Mouse (Mus musculus) gastrocnemius, adult 18-20 months (tissue): ENCODE measurements around the gene Calhm2. TPM values are rescaled to one million over a fixed set of nuclear protein-coding genes. Genes with fewer than 3 reads are reported as not detected.
"Not testable (repeated sequence)": the region's sequence is repeated elsewhere in the genome, so short reads cannot be mapped to it uniquely, and the experiment has no call there.

Source experiments
- DNase-seq: peaks from one replicate; pipeline ENCODE4 v3.0.0; 2021; ENCODE audit warnings: low spot score
- total RNA-seq, 2 experiments: library from RNA; stranded (reverse); gene quantifications; 2 replicates each; pipeline ENCODE4 v1.2.3; 2021

Gene Calhm2
- total RNA-seq, 2 experiments from 2014 or later = 1.0 to 1.2 TPM

DNA sequence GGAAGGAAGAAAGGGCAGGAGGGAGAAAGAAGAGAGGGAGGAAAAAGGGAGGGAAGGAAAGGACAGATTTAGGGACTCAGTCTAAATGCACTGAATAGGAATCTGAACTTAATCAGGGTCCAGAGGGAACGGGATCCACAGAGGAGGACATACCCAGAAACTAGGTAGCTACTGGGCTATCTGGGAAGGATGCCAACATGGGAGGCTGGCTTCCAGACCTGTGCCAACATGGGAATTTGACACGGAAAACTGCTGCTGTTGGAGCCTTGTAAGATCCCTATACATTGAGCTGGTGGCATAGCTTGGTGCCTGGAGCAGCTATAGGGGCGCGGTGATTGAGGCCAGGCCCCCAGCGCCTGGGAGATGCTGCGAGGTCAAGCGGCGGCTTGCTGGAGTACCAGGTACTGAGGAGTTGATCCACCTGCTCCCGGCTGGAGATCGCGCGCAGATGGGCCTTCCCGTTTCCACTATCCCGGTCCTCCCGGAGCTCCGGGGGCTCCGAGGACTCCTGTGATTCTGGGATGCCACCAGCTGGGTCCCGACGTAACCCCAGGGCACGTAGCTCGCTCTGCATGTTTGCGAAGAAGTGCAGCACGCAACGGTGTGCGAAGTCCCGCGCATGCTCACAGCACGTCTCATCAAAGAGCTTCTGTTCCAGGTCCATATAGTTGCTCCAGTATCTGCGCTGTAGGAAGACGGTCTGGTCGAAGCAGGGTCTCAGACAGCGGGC is 13.4 kb upstream of the Calhm2 start:
- no peak for DNase-seq

DNA sequence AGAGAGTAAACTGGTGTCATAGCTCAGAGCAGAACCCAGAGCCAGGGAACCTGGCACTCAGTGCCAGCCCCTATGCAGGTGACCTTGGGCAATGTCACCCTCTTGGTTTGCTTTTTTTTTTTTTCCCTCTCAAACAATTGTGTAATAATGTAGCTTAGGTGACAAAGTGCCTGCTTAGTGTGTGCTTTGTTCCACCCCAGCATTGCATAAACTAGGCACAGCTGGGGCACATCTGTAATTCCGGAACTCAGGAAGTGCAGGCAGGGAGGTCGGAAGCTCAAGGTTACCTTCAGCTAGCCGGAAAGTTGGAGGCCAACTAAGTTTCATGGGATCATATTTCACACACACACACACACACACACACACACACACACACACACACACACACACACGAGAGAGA is 11.8 kb upstream of the Calhm2 start:
- no peak for DNase-seq

DNA sequence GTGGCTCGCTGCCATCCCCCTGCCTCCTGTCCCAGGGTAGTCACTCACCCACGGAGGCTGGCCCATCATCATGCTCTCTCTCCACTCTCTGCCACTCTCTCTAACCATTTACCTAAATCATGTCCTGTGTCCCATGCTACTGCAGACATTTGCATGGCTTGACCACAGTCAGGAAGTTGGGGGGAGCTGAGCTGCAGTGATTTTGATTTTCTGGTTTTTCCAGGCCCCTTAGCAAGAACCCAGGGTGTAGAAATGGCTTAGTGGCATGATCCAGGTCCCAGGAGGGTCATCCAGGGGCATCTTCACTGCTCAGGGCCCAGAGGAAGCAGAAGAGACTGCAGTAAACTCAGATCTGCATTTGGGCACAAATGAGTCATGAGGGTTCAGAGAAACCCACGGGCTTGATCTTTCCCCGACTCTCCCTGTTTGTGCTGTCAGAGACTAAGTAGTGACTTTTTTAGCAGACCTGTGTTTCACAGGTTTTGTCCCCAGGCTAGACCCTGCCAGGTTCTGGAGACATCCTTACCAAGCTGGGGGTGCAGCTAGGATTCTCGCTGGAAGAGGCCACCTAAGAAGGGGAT is 10.3 kb upstream of the Calhm2 start:
- DNase-seq = no peak

DNA sequence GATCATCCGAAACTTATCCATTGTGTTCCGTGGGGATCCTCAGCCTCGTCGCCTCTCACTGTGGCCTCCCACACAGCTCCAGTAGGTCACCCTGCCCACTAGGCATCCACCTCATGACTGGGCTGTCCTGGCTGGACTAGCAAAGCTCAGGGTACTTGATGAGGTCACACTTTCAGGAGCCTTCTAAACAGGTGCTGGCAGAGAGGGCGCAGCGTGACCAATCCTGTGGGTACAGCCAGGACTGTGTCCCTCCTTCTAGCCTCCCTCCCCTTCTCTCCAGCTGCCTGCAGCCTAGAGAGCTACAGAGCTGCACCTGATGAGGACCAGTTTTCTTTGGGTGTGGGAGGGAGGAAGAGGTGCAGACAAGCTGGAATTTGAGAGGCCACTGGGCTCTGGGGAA is 6.1 kb upstream of the Calhm2 start, which contains the start of gene Calhm1:
Calhm1 (minus strand) TSS at position 101 of the 400 bp plus-strand sequence.
- DNase-seq = no peak

DNA sequence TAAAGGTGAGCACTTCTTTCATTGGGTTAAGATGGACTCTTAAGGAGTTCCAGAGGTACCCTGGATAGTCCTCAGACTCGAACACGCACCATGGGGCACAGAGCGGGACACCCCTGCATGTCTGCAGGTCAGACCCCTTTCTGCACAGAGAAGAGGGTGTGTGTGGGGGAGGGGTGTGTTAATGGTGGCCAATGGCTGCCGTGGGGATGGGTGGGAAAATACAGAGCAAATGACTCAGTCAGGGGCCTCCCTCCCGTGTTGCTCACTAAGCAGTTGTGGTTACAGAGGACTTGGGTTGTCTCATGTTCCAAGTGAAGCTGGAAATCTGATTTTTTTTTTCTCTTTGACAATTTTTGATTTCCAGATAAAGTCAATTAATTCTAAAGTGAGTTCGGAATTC is 4.3 kb upstream of the Calhm2 start:
- DNase-seq = no peak

DNA sequence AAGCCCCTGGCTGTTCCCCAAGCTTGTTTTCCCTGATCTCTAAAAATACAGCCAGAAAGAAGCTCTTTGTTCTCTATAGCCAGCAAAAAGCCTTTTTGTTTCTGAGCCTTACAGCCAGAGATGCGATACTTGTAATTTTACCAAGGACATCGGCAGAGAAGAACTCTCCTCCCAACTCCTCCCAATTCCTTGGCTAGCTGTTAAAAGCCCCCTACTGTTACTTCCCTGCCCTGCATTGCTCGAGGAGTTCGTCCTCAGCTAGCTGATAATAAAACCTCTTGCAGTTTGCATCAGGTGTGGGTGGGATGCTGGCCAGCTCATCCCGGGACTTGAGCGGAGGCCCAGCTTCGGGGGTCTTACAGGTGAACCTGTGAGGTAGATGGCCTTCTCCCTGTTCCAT is 1.5 kb upstream of the Calhm2 start:
- DNase-seq = not testable (repeated sequence)

DNA sequence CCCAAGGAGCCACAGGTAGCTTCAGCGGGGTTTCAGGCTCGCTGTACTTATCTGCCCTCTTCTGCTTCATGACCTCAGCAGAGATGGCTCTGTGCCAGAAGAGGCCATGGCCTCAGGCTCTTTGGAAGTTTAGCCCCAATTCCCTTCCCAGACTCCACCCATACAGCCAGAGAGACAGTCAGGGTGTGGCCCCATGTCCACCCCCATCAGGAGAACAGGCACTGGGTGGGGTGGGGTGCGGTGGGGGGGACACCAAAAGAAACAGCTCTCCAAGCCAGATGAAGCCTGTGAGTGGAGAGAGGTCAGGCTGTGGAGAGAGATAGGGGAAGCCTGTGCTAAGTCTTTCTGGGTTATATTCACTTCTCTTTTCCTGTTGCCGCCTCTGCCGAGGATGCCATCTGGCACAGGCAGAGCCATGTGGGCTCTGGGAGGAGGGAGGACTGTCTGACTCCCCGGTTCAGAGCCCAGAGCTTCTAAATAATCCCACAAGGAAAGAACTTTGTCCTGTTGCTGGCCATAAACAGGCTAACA is 978 bp downstream of the Calhm2 start:
- peak; percentile 73 for DNase-seq

DNA sequence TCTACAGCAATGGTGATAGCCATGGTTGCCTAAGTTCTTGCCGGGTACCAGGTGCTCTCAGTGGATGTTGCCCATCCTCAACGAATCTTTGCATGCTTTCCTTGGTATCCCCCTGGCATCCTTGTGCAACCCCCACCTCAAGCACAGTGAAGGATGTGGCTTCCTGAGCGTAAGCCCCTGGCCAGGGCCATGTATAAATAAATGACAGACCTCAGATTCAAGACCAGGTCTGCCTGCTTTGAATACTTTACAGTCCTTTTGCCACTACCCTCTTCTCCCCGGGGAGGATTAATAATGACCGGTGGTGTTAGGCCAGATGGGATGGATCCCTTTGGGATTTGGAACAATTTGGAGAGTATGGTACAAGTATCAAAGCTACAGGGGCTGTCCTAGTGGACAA is 1.9 kb downstream of the Calhm2 start:
- DNase-seq = no peak

DNA sequence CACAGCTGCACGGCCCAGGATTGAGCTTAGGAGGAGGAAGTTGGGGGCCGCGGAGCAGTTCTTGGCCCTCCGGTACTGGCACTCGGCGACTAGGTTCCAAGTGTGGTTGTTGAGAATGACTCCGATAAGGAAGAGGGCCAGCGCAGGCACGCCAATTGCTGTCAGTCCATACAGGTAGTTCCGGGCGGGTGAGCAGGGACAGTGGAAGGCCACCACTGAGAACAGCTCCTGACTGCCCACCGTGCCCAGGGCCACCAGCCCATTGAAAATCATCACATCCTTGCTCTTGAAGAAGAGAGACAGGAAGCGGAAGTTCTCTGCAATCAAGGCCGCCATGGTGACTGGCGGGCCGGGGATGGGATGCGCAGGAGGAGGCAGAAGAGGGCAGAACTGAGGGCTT is 2.5 kb downstream of the Calhm2 start:
- no peak for DNase-seq

DNA sequence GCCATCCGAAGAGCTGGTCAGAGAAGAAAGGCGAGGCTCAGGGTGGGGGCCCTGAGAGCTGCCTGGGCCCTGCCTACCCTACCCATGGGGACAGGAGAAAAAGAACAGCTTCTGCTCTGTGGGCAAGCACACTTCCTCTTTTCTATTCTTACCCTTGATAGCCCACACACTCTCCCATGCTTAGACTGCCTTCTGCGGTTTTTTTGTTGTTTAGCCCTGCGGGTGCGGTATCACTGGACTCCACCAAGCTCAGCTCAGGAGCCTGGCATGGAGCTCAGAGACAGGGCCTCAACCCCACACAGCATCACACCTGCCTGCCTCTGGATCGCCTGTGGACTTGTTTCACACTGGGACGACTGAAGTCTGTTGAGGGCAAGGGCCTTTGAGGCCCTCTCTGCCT is 4.9 kb downstream of the Calhm2 start:
- DNase-seq = no peak

DNA sequence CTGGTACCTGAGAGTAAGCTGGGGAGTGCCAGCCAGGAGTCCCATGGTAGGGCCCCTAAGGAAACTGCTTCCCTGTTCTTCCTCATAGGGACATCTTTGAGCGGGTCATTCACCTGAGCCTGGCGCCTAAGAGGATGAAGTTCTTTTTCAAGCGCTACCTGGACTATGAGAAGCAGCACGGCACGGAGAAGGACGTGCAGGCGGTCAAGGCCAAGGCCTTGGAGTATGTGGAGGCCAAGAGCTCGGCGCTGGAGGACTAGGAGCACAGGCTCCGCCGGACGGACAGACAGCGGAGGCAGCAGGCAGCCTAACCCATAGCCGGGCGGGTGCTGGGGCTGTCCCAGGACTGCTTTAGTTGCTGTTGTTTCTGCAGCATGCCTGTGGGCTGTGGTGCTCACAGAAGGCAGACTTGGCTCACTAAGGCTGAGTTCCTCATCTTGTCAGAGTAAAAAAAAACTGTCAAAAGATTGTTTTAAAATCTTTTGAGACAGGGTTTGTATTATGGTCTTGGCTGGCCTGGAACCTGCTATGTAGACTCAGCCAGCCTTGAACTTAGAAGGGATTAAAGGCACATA is 7.5 kb downstream of the Calhm2 start:
- DNase-seq = no peak

DNA sequence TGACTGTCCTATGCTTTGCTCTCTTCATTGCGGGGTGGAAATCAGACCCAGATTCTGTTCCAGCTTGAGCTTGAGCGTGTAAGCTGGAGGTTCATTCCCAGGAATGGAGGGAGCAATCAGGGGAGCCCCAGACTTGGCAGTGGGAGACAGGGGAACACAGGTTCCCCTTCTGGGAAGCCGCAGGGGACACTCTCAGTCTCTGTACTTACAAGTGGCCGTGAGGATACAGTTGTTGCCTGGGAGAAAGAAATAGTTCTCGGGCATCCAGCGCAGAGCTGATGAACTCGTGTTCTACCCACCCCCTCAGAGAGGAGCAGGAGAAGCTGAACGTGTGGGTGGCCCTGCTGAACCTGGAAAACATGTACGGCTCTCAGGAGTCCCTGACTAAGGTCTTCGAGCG is 9.3 kb downstream of the Calhm2 start:
- no peak for DNase-seq

DNA sequence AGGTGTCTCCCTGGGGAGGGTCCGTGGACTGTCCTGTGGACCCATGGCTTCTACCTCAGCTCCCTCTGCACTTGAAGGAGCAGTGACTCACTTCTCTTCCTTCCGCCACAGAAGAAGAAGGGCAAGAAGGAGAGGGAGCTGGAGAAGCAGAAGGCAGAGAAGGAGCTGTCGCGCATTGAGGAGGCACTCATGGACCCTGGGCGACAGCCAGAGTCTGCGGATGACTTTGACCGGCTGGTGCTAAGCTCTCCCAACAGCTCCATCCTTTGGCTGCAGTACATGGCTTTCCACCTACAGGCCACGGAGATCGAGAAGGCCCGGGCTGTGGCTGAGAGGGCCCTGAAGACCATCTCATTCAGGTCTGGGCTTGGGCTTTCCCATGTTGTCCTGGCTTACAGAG is 9.9 kb downstream of the Calhm2 start:
- no peak for DNase-seq

DNA sequence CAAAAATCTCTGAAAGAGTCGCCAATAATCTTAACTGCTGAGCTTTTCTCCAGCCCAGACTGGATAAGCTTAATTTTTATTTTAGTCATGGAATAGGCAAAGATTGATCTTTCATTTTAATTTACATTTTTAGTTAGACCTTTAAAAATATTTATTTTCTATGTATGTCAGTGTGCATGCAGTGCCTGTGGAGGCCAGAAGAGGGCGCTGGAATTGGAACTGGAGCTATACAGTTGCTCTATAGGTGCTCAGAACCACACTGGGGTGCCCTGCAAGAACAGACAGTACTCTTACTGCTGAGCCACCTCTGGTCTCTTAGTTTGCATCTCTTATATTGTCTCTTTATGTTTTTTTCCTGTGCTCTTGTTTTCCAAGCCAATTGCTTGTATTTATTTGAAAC is 15.3 kb downstream of the Calhm2 start:
- DNase-seq = no peak

DNA sequence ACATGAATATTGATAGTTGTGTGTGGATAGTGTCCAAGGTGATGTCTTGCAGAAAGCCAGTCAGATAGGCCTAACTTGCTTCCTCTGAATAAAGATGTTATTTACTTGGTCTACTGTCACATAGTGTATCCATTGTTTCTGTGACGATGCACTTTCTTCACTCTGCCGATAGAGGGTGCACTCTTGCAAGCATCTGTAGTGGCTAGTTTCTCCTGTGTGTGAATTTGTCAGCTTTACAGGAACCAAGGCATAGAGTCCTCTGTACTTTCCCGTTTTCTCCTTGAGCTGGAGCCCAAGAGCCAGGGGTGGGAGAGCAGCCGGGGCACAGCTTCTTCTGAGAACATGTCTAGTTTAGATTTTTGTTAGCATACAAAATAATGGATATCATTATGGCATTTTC is 17.0 kb downstream of the Calhm2 start:
- peak; percentile 43 for DNase-seq

DNA sequence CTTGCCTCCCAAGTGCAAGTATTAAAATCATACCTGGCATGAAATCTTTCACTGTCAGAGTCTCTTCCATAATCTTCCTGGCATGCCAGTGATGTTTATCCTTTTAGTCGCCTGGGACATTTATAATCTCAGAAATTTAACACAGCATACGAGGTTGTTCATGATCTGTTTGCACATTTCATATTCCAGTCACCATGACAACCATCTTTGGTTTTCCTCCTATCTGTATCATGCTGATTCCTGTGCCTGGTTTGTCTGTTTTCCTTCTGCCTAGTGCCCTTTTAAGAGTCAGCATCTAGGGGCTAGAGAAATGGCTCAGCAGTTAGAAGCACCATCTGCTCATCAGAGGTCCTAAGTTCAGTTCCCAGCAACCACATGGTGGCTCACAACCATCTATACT is 19.5 kb downstream of the Calhm2 start:
- DNase-seq = no peak

DNA sequence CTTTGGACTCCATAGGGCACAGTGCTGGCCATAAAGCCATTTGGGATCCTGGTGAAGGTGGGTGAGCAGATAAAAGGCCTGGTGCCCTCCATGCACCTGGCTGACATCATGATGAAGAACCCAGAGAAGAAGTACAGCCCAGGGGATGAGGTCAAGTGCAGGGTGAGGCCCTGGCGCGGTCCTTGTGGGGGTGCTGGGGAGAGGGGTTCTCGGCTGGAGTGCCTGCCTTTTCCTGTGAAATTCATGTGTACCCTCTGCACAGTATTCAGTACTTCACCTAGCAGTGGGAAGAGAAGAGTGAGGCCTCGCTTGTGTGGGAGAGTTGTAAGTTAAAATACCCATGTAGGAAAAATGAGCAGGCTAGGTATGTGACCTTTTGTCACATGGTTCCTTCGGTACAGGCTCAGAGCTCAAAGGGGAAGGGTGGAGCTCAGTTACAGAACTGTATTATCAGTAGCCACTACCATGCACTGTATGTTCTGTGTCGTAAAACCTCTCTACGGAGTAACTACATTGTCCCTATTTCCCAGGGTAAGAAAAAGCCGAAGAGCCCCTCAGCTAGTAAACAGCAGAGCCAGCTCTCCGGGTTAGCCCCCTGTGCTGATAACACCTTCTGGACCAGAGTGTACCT is 33.3 kb downstream of the Calhm2 start:
- no peak for DNase-seq

DNA sequence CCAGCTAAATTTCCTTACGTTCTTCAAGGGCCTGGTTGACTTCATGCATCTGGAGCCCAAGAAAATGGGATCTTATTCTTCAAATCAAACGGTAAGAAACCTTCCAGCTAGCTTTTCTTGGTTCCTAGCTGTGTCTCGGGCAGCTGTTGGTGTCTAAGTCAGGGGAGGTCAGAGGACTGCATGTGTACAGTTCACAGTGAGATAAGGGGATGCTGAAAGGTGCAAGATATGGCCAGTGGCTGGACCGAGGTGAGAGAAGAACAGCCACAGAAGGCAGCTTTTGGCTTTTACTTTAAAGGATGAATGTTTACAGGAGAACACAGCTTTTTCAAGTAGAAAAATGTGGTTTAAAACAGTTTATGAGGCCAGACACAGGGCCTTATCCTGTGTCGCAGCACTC is 37.0 kb downstream of the Calhm2 start:
- no peak for DNase-seq

DNA sequence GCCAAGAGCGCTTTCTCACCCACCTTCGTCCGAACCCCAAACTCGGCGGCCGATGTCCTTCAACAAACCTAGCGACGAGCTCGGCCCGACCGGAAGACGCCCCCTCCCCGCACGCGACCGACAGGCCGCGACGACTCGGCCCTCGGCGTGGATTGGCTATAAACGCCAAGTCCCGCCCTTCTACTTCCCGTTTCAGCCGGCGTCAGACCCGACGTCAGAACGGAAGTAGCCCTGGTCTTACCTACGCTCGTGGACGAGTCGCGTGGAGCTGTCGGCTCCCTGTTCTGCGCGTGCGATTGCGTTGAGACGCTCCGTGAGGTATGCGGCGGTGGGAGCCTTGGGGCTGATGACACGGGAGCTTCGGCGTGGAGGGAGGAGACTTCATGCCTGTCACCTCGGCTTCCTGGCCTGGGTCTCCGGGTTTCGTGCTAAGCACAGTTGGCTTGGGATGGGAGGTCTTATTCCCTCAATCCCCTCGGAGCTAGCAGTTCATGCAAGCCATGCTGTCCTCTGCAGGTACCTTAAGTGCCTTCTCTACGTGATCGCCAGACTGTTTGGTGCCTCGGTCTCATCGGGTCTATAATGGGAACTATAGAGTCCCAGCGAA is 47.4 kb downstream of the Calhm2 start, which contains the start of the genes Usmg5 and Pdcd11:
Usmg5 (minus strand) TSS at position 98 of the 607 bp plus-strand sequence.
Pdcd11 (plus strand) TSS at position 219 of the 607 bp plus-strand sequence.
- peak; percentile 96 for DNase-seq

DNA sequence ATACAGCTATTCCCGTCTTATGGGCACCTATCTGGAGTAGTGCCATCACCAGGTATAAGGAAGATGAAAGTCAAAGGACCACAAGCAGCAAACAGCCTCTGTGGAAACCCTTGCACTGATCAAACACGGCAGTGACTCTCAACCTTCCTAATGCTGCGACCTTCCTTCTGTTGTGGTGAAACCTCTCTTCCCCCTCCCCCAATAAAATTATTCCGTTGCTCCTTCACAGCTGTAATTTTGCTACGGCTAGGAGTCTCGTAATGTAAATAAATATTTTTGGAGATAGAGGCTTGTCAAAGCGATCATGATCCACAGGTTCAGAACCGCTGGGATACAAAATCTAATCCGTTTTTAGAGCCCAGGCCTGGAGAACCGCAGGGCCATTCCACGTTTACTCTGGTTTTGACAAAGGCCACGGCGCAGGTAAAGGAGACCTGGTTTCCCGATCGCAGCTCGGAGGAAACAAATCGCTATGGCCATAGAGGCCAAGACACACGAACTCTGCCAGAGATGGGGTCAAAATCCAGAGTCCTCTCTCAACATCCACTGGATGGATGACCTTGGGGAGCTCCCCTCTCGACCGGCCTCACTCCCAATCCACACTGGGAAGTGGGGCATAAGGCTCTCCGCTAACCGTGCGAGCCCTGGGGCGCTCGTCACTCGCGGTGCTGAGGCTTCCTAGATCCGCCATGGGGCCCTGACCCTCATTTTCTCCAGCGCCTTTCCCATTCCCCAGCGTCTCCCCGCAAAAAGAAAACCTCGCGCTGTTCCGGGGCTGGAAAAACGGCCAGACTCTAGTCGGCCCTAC is 48.2 kb downstream of the Calhm2 start:
- peak; percentile 32 for DNase-seq

DNA sequence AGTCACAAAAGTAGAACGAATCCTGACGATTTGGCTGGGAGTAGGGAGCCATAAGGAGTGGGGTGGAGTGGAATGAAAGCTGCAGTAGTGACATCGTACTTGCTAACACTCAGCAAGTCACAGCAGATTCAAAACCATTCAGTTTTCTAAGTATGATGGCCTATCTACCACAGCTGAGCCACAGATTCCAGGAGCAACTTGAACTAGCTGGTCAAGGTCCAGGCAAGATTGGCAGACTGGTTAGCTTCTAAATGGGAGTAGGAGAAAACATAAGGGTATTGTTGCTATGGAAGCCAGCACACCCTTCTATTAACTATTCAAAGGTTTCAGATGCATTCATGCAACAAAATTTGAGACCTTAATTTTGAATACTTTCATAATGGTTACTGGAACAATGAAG is 49.9 kb downstream of the Calhm2 start:
- peak; percentile 28 for DNase-seq
